Mouse (Mus musculus) embryo, embryonic 11.5 days (tissue): ENCODE results near the gene Hps6.

Source experiments
- DNase-seq: peaks from one replicate; pipeline ENCODE4 v3.0.0-alpha.2; 2012; ENCODE audit warnings: low read depth, low spot score

The Hps6 gene

GRCm38 (mm10) chr19:46029652-46030051, 26.3 kb downstream of the Hps6 start:
- no peak for DNase-seq

DNA sequence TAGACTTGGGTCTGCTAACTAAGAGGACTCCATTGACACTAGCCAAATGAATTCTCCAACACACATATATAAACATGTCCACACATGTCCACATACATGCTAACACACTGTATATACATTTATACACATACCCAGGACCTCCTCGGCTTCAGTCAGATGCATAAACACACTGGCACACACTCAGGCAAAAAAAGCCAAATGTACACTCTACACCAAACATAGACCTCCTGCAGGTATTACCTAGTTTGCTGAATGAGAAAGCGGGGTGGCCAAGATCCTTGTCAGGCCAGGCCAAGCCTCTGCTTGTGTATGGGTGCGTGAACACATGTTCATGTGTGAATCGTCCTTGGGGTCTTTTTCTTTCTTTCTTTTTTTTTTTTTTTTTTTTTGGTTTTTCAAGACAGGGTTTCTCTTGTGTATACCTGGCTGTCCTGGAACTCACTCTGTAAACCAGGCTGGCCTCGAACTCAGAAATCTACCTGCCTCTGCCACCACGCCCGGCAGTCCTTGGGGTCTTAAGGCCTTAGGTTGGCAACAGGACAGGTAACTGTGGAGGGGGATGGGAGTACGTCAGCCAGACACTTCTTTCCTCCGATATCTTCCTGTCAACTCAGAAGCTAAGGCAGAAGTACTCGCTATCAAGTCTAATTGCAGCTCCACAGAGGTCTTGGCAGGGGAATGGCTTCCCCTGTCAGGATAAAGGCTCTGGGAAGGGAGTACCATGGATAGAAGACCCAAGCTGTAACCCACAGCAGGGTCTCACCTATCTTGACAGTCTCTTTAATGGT, 27.1 kb downstream of the Hps6 start:
- DNase-seq, result no peak

DNA sequence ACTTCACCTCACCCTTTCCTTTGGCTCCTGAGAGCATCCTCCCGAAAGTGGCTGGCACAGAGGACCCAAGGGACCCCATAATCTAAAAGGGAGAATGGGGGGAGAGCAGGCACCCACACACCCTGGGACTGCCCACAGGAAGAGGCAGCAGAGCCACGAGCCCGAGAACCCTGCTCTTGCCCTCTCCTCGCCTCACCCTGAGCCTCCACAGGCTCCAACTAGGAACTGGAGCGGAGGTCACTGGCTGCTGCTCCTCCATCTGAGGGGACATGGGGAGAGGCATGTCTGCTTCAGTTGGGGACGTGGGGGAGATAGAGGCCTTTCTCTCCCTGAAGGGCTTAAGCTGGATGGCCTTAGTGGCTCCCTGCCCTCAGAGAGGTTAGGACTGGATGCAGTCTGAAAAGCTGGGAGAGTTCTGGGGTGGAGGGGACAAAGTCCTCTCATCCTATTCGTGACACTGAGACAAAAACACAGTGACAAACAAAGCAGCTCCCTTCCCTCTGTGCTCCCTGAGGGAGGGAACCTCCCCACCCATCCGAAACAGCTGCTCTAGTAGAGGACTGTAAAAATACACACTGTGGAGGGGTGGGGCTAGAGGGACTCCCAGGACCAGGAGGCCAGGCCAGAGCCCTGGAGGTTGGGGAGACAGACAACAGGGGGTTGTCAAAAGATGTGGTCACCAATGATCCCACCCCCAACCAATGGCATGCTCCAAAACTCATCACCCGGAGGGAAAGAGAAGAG, 28.6 kb downstream of the Hps6 start:
- DNase-seq, result no peak

- no peak for DNase-seq
Observed at GRCm38 (mm10) chr19:46032731-46033510, 29.6 kb downstream of the Hps6 start.

- DNase-seq, result no peak
Observed at GRCm38 (mm10) chr19:46033911-46034310, 30.6 kb downstream of the Hps6 start.

DNA sequence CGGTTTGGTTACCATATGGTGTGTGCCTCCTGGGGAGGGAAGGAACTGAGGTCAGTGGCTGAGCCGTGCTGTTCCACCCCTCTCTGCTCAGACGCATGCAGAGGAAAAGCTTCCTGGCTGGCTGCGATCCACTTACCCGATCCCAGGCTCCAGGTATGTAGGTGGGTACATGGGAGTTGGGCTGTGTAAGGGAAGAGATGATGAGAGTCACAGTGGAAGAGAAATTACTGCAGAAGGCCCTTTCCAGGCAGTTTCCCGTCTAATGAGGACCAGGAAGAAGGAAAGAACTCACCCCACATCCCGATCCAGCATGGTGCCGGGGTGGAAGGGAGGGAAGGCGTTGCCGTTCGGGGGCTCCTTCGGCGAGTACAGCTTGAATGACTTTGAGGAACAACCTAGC, 32.7 kb downstream of the Hps6 start:
- no peak for DNase-seq

- DNase-seq, result no peak
Observed at GRCm38 (mm10) chr19:46036477-46037242, 33.4 kb downstream of the Hps6 start.

DNA sequence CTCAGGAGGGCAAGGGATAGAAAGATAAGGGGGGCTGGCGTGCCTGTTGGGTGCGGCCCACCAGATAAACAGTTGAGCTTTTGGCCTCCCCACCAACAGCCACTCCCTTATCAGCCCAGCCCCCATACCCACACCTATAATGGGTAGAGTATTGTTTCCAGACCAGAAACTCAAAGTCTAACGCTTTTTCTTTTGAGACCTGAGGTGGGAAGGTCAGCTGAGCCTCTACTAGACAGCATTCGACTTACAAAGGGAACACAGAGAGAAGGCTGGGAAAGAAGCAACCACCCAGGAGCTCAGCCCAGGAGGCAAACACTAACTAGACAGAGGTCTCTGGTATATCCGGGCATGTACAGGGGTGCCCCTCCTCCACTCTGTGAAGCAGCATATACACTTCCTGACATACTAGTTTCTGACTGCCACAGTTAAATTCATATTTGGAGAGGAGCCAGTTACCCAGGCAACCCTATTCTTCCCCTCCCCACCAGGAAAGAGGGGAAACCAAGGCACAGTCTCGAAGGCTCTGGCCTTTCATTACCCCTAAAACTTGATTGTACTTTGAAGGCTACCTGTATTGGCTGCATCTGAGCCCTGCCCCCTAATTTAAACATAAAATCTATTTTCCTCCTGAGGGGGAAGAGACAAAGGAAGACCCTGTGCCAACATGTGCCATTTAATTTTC, 34.1 kb downstream of the Hps6 start:
- DNase-seq, result no peak

DNA sequence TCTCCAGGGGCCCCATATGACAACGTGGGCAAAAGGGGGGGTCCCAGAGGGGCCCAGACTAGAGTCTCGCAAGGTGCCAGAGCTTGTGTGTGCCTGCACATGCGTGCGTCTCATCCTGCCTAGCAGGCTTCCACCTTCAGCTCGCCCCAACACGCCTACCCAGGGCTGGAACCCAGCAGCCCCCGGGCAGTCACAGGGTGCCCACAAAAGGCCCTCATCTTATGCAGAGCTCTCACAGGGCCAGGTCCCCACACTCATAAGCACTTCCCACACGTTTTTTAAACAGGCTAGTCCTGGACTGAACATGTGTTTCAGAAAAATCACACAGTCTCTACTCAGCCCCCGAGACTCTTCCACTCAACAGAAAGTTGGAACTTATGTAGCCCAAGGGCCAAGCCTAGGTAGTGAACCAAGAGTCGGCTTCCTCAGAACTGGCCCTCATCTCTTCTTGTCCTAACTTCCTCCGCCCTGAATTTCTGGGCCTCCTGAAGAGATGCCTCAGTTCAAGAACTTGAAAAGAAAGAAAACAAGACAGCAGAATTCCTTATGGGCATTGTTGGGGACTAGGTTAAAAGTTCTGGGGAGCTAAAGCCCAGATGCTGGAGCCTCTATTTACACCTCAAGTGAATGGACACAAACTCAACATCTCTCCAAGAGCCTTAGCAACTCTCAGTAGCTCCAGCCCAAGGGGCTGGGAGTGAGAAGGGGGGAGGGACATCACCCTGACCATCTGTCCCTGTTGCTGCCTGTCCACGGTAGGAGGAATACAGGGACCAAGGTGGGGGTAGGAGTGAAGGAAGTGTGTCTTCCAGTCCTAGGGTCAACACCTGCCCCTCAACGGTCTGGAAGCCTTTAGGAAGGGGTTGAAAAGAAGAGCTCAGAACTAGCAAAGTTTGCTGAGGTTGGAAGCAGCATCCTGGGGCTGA, 34.9 kb downstream of the Hps6 start:
- no peak for DNase-seq

DNA sequence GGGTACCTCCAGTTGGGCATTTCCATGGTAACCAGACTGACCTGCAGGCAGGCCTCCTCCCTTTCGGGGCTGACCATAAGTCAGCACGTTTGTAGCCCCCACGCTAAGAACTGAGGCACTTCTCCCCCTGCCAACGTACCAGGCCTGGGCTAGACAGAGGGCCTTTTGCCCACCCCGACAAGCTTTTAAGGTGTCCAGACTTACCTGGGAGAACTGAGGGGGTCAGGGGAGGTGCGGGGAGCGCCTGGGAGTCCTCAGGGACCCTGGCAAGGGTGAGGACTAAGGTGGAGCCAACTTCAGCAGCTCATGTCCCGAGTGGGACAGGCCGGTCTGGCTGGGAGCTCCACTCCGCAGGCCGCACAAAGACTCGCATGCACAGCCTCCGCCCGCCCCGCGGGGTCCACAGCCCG, 35.5 kb downstream of the Hps6 start:
- DNase-seq, result no peak

DNA sequence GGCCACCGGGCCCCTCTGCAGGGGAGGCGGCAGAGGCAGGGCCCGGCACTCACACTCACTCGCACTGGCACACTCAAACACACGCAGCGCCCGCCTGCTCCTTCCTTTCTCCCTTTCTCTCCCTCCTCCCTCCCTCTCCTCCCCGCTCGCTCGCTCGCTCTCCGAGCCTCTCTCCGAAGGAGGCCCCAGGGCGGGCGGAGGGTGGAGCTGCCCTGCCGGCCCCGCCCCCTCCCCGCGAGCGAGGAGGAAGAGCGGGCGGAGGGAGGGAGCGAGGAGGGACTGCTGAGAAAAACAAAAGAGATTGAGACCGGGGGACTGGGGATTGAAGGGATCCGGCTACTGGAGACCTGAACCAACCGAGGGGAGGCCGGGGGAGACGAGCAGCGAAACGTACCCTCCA, 36.2 kb downstream of the Hps6 start:
- peak; percentile 89 for DNase-seq

DNA sequence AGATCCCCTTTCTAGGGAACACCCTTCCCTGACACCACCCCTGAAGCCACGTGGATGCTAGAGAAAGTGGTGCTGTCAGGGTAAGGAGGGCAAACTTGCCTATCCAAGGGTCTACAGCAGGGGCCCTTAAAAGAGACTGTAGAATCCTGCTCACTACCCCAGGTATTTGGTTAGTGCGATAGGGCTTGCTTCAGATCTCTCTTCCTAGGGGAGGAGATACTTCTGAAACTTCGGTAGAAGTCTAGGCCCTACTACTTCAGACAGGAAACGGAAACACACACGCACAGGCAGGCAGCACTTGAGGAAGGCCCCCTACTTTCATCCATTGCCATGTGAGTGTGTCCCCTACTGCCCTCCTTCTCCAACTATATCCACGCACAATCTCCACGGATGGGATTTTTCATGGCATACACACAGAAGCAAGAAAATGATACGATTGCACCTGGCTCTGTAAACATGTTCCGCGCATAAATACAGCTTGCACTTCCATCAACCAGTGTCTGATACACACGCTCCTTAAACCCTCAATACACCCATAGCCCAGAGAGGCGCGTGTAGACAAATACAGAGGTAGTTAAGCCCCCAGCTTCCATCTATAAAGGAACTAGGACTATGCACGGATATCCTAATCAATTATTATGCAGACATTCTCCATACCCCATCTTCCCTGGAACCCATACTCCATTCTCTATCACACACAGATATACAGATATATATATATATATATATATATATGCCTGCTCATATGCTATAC, 37.0 kb downstream of the Hps6 start:
- no peak for DNase-seq

GRCm38 (mm10) chr19:46041299-46041932, 38.1 kb downstream of the Hps6 start:
- DNase-seq, result no peak

- peak; percentile 57 for DNase-seq
Observed at GRCm38 (mm10) chr19:46041933-46042475, 38.7 kb downstream of the Hps6 start.

GRCm38 (mm10) chr19:46042476-46043011, 39.2 kb downstream of the Hps6 start:
- DNase-seq, result no peak

GRCm38 (mm10) chr19:46043380-46043779, 40.1 kb downstream of the Hps6 start:
- no peak for DNase-seq

DNA sequence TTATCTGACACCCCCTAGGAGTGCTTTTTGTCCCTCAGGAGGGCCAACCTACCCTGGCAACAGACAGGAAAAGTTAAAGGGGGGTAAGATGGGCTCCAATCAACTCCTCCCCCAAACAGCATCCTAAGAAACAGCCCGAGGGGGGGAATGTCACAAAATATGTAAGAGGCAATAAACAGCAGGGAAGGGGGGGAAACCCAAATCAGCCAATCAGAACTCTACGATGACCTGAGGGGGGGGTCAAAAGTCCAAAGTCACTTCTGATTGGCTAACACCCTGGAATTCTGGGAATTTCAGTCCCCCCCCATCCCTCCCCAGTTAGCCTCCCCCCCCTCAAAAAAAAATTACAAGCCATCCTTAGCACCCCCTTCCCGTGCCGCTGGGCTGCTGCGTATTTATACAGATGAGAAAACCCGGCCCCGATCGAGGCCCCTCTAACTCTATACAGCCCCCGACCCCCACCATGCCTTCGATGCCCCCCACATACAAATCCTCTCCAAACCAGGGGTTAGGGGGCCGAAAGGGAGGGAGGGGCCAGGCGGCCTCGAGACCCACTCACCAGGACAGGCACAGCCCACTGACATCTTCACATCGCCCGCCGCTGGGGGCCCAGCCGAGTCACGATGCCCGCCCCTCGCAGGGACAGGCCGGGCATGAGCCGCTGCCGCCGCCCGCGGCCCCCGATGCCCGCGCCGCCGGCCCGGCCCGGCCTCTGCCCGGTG, 41.1 kb downstream of the Hps6 start, which contains the start of gene Pprc1:
Gene Pprc1, plus strand, starts transcription at position 616 of the 722 bp plus-strand sequence.
- DNase-seq, result no peak
